Mouse (Mus musculus) heart, embryonic 14.5 days (tissue): ENCODE measurements at regions not wholly inside any gene's neighbourhood (a gene's known extent, or its start where the extent isn't known, plus 50 kb on each side); places are given as distances from the start of the nearest gene placed in this dataset.

ENCODE experiments used
- ATAC-seq: fragments of 200-750 bp; cut with Nextera tagmentation; 2 replicates; pipeline ENCODE4 v1.8.0; 2017; ENCODE audit warnings: low read depth, moderate TSS enrichment; ENCODE audit not compliant: insufficient number of reproducible peaks, insufficient read depth, low FRiP score
- H3K27ac ChIP-seq, 2 experiments: fragments of 200-500 bp in 1 of 2; fragments of 300-500 bp in 1 of 2; sonication (generic) in 1 of 2; replicated peaks in 1 of 2; 2 replicates each; pipeline ENCODE4 v1.5.1; 2012 to 2014; ENCODE audit warnings: low read depth in 2 of 2, low read length in 2 of 2, control low read depth in 1 of 2, mild to moderate bottlenecking in 1 of 2, mixed read lengths in 1 of 2; ENCODE audit not compliant: control insufficient read depth in 1 of 2, insufficient read depth in 1 of 2
- H3K27me3 ChIP-seq: fragments of 300-500 bp; sonication (generic); 2 replicates; pipeline ENCODE4 v1.6.1; 2014; ENCODE audit warnings: mild to moderate bottlenecking, low read length, control low read depth; ENCODE audit not compliant: control insufficient read depth, insufficient read depth
- H3K36me3 ChIP-seq: fragments of 300-500 bp; sonication (generic); 2 replicates; pipeline ENCODE4 v1.6.1; 2014; ENCODE audit warnings: mild to moderate bottlenecking, control low read depth, low read length, mixed read lengths; ENCODE audit not compliant: control insufficient read depth, insufficient read depth
- H3K4me1 ChIP-seq, 2 experiments: fragments of 200-500 bp in 1 of 2; fragments of 300-500 bp in 1 of 2; sonication (generic) in 1 of 2; 2 replicates each; pipeline ENCODE4 v1.6.1; 2012 to 2014; ENCODE audit warnings: low read length in 2 of 2, control low read depth in 1 of 2, mixed read lengths in 1 of 2; ENCODE audit not compliant: control insufficient read depth in 2 of 2, insufficient read depth in 2 of 2
- H3K4me2 ChIP-seq: fragments of 300-500 bp; sonication (generic); 2 replicates; pipeline ENCODE4 v1.6.1; 2014; ENCODE audit warnings: mild to moderate bottlenecking, low read length
- H3K4me3 ChIP-seq, 2 experiments: fragments of 200-500 bp in 1 of 2; fragments of 300-500 bp in 1 of 2; sonication (generic) in 1 of 2; 2 replicates each; pipeline ENCODE4 v1.5.1; 2012 to 2014; ENCODE audit warnings: low read length in 2 of 2, mild to moderate bottlenecking in 2 of 2, control low read depth in 1 of 2, low read depth in 1 of 2, moderate library complexity in 1 of 2; ENCODE audit not compliant: control insufficient read depth in 1 of 2, insufficient read depth in 1 of 2
- H3K9ac ChIP-seq: fragments of 300-500 bp; sonication (generic); 2 replicates; pipeline ENCODE4 v1.6.1; 2014; ENCODE audit warnings: mild to moderate bottlenecking, low read length
- H3K9me3 ChIP-seq: fragments of 300-500 bp; sonication (generic); 2 replicates; pipeline ENCODE4 v1.6.1; 2016; ENCODE audit warnings: low read length, control low read depth; ENCODE audit not compliant: control insufficient read depth
- WGBS: fragments of 180-500 bp; shearing (Covaris S2); extraction: QIAGEN DNeasy Blood & Tissue Kit; methylation state at CpG from one replicate; pipeline ENCODE4 v1.1.7; 2014; 5-methylcytosine and 5-hydroxymethylcytosine counted together

- H3K4me2 ChIP-seq: no peak overlapping the region
- H3K27me3 ChIP-seq: no peaks in the 10 kb centered on the region
- H3K9ac ChIP-seq: no peak overlapping the region
- H3K9me3 ChIP-seq: no peaks in the 10 kb centered on the region
- peak overlapping the region; percentile 16 to 45; a peak in 2 of 4 replicates for H3K27ac ChIP-seq
- 47% methylated on average over 4 of the region's 4 CpGs for WGBS
- no peak for ATAC-seq
- no peaks in the 10 kb centered on the region for H3K36me3 ChIP-seq
- H3K4me1 ChIP-seq: peaks cover 16 to 31% of the 10 kb centered on the region in 2 experiments
- H3K4me3 ChIP-seq: no peak overlapping the region
Observed at GRCm38 (mm10) chr8:77991050-77991449, 222.0 kb upstream of the Ttc29 start.

DNA sequence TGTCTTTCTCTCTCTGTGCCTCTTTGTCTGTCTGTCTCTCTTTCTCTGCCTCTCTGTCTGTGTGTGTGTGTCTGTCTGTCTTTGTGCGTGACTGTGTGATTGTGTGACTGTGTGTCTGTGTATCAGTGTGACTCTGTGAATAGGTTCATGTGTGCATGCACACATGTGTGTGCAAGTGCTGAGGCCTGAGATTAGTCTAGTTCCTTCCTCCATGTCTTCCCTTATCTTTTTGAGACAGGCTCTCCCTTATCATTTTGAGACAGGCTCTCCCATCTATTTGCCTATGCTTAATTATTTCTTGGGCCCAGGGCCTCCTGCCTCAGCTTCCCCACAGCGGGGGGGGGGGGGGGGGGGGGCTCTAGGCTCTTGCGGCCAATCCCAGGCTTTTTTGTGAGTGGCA is 212.8 kb upstream of the Ttc29 start:
- Histone ChIP-seq H3K27ac (no peak overlapping the region), H3K4me2 (no peak overlapping the region), H3K27me3 (no peaks in the 10 kb centered on the region), H3K4me3 (no peak overlapping the region), H3K4me1 (peaks cover 5% of the 10 kb centered on the region in 2 experiments; a peak in 3 of 4 replicates), H3K36me3 (no peaks in the 10 kb centered on the region), H3K9ac (no peak overlapping the region), H3K9me3 (no peaks in the 10 kb centered on the region)
- ATAC-seq: no peak
- 84% methylated on average over 3 of the region's 3 CpGs for WGBS

- WGBS: 28% methylated on average over 5 of the region's 5 CpGs
- Histone ChIP-seq H3K9ac (0 out of 2 replicates have a peak overlapping the region, but pooled peaks have one; percentile 2), H3K4me3 (no peak overlapping the region), H3K4me2 (peak overlapping the region; percentile 11; the same call in 1 of the 2 replicates), H3K27me3 (no peaks in the 10 kb centered on the region), H3K27ac (peak overlapping the region; percentile 25 to 37; a peak in 2 of 4 replicates), H3K4me1 (peaks cover 5% of the 10 kb centered on the region in 2 experiments; a peak in 3 of 4 replicates), H3K36me3 (no peaks in the 10 kb centered on the region), H3K9me3 (no peaks in the 10 kb centered on the region)
- ATAC-seq: no peak
Observed at GRCm38 (mm10) chr8:78001656-78002055, 211.4 kb upstream of the Ttc29 start.

DNA sequence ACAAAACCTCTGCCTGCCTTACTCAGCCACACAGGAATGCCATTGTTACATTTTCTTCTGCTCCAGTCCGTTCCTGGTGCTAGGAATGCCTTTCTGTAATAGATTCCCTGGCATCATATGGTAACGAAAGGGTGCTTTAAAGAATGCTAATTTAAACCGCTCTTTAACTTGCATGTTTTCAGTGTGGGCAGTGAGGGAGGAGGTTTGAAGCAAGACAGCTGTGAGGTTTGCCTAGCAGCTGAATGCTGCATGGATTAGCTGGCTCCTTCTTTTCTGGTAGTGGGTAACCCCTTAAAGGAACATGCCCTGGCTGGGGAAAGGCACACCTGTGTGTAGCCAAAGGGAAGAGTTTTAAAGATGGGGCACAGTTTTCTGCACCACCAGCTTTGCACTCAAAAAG is 211.0 kb upstream of the Ttc29 start:
- no peak overlapping the region for H3K4me3 ChIP-seq
- H3K36me3 ChIP-seq: no peaks in the 10 kb centered on the region
- 0 out of 2 replicates have a peak overlapping the region, but pooled peaks have one; percentile 2 for H3K9ac ChIP-seq
- H3K27me3 ChIP-seq: no peaks in the 10 kb centered on the region
- ATAC-seq: no peak
- no peaks in the 10 kb centered on the region for H3K9me3 ChIP-seq
- peaks cover 5% of the 10 kb centered on the region in 2 experiments; a peak in 3 of 4 replicates for H3K4me1 ChIP-seq
- 10% methylated on average over 3 of the region's 3 CpGs for WGBS
- peak overlapping the region; percentile 25 to 37; a peak in 2 of 4 replicates for H3K27ac ChIP-seq
- H3K4me2 ChIP-seq: peak overlapping the region; percentile 11; the same call in 1 of the 2 replicates

DNA sequence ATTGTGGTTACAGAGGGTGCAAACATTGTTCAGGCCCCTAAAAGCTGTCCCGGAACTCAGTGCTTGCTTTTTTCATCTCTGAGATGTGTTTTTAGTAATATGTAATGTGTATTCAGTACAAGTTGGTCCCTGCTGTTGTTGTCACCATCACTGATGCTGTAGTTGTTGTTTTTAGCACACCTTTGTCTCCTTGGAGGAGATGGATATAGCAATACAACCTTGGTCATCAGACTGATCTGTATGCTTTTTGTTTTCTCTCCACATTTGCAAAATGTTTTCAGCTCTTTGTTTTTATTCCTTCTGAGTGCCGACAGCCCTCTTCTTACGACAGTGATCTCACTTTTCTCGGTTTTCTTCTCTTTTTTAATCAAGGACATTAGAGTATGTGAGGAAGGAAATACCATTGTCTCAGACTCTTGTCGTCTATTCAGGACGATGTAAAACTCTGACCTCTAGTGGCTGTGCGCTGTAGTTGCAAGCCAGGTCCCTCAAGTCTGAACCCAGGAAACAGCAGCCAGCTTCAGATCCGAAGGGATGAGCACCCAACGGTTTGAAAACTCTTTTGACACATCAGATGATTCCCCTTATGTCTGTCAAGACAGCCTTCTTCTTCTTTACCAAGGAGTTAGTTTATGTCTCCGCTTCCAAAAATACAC is 209.1 kb upstream of the Ttc29 start:
- no peak overlapping the region for H3K9ac ChIP-seq
- H3K27ac ChIP-seq: no peak overlapping the region
- H3K4me2 ChIP-seq: no peak overlapping the region
- ATAC-seq: no peak
- 15% methylated on average over 10 of the region's 10 CpGs for WGBS
- H3K36me3 ChIP-seq: no peaks in the 10 kb centered on the region
- peaks cover 5% of the 10 kb centered on the region in 2 experiments; a peak in 3 of 4 replicates for H3K4me1 ChIP-seq
- H3K4me3 ChIP-seq: no peak overlapping the region
- no peaks in the 10 kb centered on the region for H3K27me3 ChIP-seq
- H3K9me3 ChIP-seq: no peaks in the 10 kb centered on the region

DNA sequence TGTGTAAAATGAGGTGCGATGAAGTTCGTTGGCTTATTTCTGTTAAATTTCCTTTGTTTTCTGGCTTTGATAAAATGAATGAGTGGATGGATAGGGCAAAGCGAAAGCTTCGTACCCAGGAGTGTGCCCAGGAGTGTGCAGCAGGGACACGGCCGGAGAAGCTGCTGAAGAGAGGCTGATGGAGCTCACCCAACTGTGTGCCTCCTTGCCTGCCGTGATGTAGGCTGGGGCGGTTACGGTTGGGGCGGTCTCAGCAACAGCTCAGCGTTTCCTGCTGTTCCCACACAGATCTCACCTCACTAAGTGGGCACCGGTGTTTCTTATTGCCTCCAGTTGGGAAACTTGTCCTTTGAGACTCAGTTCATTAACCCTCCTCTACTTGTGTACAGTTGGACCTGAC is 208.2 kb upstream of the Ttc29 start:
- no peak overlapping the region for H3K4me2 ChIP-seq

GRCm38 (mm10) chr8:78013101-78013500 is 200.0 kb upstream of the Ttc29 start:
- Histone ChIP-seq H3K4me2 (no peak overlapping the region), H3K36me3 (no peaks in the 10 kb centered on the region), H3K9me3 (0 out of 2 replicates have a peak, but pooled peaks cover 4% of the 10 kb centered on the region), H3K27ac (no peak overlapping the region), H3K4me1 (0 out of 4 replicates have a peak, but pooled peaks cover 0 to 2% of the 10 kb centered on the region in 2 experiments), H3K4me3 (no peak overlapping the region), H3K9ac (no peak overlapping the region), H3K27me3 (no peaks in the 10 kb centered on the region)
- ATAC-seq: no peak

More for the DNA sequence above, 208.2 kb upstream of the Ttc29 start:
- peaks cover 5% of the 10 kb centered on the region in 2 experiments; a peak in 3 of 4 replicates for H3K4me1 ChIP-seq
- H3K9ac ChIP-seq: no peak overlapping the region
- H3K36me3 ChIP-seq: no peaks in the 10 kb centered on the region
- no peak overlapping the region for H3K27ac ChIP-seq
- H3K27me3 ChIP-seq: no peaks in the 10 kb centered on the region
- WGBS: 80% methylated on average over 12 of the region's 12 CpGs
- no peak overlapping the region for H3K4me3 ChIP-seq
- no peaks in the 10 kb centered on the region for H3K9me3 ChIP-seq
- ATAC-seq: no peak
